Mouse (Mus musculus) urinary bladder, adult 18-20 months (tissue): ENCODE data around the gene Cmah.
"Not testable (repeated sequence)": the region's sequence is repeated elsewhere in the genome, so short reads cannot be mapped to it uniquely, and the experiment has no call there.

Experiments
- DNase-seq, 2 experiments: peaks; one replicate each; pipeline ENCODE4 v3.0.0; 2022; ENCODE audit warnings: low spot score in 2 of 2, mixed read lengths in 2 of 2

Cmah gene

GRCm38 (mm10) chr13:24340462-24340861 is 13.3 kb downstream of the Cmah start:
- no peak for DNase-seq

GRCm38 (mm10) chr13:24342091-24342490 is 14.9 kb downstream of the Cmah start:
- no peak for DNase-seq

- no peak for DNase-seq
Measured at GRCm38 (mm10) chr13:24353004-24353403, 25.8 kb downstream of the Cmah start.

- DNase-seq, result no peak
Measured at GRCm38 (mm10) chr13:24354751-24355150, 27.5 kb downstream of the Cmah start.

GRCm38 (mm10) chr13:24359181-24359580 is 32.0 kb downstream of the Cmah start:
- no peak for DNase-seq

GRCm38 (mm10) chr13:24365191-24365590 is 38.0 kb downstream of the Cmah start:
- DNase-seq, result no peak

GRCm38 (mm10) chr13:24372893-24373599 is 45.8 kb downstream of the Cmah start:
- no peak for DNase-seq

GRCm38 (mm10) chr13:24374606-24375005 is 47.4 kb downstream of the Cmah start:
- DNase-seq, result not testable (repeated sequence)

GRCm38 (mm10) chr13:24375320-24376203 is 48.4 kb downstream of the Cmah start:
- no peak for DNase-seq

GRCm38 (mm10) chr13:24380713-24381112 is 53.5 kb downstream of the Cmah start:
- DNase-seq, result no peak

- no peak for DNase-seq
Measured at GRCm38 (mm10) chr13:24383885-24384284, 56.7 kb downstream of the Cmah start.

GRCm38 (mm10) chr13:24391892-24392291 is 64.7 kb downstream of the Cmah start:
- DNase-seq, result no peak

GRCm38 (mm10) chr13:24392655-24393054 is 65.5 kb downstream of the Cmah start:
- no peak for DNase-seq

GRCm38 (mm10) chr13:24393055-24393454 is 65.9 kb downstream of the Cmah start:
- no peak for DNase-seq

- no peak for DNase-seq
Measured at GRCm38 (mm10) chr13:24395815-24396214, 68.6 kb downstream of the Cmah start.

- no peak for DNase-seq
Measured at GRCm38 (mm10) chr13:24397181-24397580, 70.0 kb downstream of the Cmah start.

GRCm38 (mm10) chr13:24398488-24398887 is 71.3 kb downstream of the Cmah start:
- DNase-seq, result no peak

- not testable (repeated sequence) for DNase-seq
Measured at GRCm38 (mm10) chr13:24401821-24402220, 74.6 kb downstream of the Cmah start.

GRCm38 (mm10) chr13:24403054-24403453 is 75.8 kb downstream of the Cmah start:
- DNase-seq, result no peak

- DNase-seq, result no peak
Measured at GRCm38 (mm10) chr13:24406847-24407246, 79.6 kb downstream of the Cmah start.

GRCm38 (mm10) chr13:24414635-24415206 is 87.5 kb downstream of the Cmah start:
- no peak for DNase-seq

- no peak for DNase-seq
Measured at GRCm38 (mm10) chr13:24415506-24416206, 88.5 kb downstream of the Cmah start.
